Mouse (Mus musculus) CH12.LX (cell line): ENCODE results near the gene Qrfp. TPM values are rescaled to one million over a fixed set of nuclear protein-coding genes. Genes with fewer than 3 reads are reported as not detected.

Experiments used
- DNase-seq: peaks from one replicate; pipeline ENCODE4 v3.0.0-alpha.2; 2013; ENCODE audit errors: extremely low read depth
- H3K27ac ChIP-seq: 2 replicates; pipeline ENCODE4 v1.5.1; 2012; ENCODE audit warnings: low read depth, mild to moderate bottlenecking, control low read depth, moderate library complexity; ENCODE audit not compliant: insufficient read depth
- H3K27me3 ChIP-seq: replicated peaks from 2 replicates; pipeline ENCODE3; 2012; ENCODE audit warnings: inconsistent platforms
- H3K36me3 ChIP-seq, 2 experiments: replicated peaks in 1 of 2; 2 replicates each; pipeline versions ENCODE3 to v1.6.1; 2012; ENCODE audit warnings: inconsistent platforms in 1 of 2, low read length in 1 of 2, mild to moderate bottlenecking in 1 of 2, mixed read lengths in 1 of 2, moderate library complexity in 1 of 2; ENCODE audit not compliant: control insufficient read depth in 1 of 2, insufficient read depth in 1 of 2
- H3K4me1 ChIP-seq, 2 experiments: 2 replicates each; pipeline ENCODE4 v1.6.1; 2012; ENCODE audit warnings: inconsistent platforms in 1 of 2, moderate library complexity in 1 of 2; ENCODE audit not compliant: insufficient read depth in 2 of 2, control insufficient read depth in 1 of 2
- H3K4me2 ChIP-seq: 2 replicates; pipeline ENCODE4 v1.6.1; 2012; ENCODE audit warnings: low read depth, mild to moderate bottlenecking, control low read depth; ENCODE audit not compliant: poor library complexity, insufficient read depth, severe bottlenecking
- H3K4me3 ChIP-seq, 3 experiments: fragments of 150-350 bp in 1 of 3; sonication (generic) in 1 of 3; replicated peaks in 1 of 3; 2 replicates each; pipeline versions ENCODE3 to v1.5.1; 2011 to 2012; ENCODE audit warnings: low read depth in 2 of 3, low read length in 2 of 3, mild to moderate bottlenecking in 2 of 3, moderate library complexity in 2 of 3, control low read depth in 1 of 3, improper control_type of control experiment in 1 of 3, inconsistent platforms in 1 of 3, mixed read lengths in 1 of 3; ENCODE audit not compliant: poor library complexity in 1 of 3
- H3K79me2 ChIP-seq: replicated peaks from 2 replicates; pipeline ENCODE4 v1.6.1; 2012; ENCODE audit warnings: mild to moderate bottlenecking, moderate library complexity; ENCODE audit not compliant: control insufficient read depth, poor library complexity, insufficient read depth, severe bottlenecking; ENCODE audit errors: extremely low read depth
- H3K9ac ChIP-seq: 2 replicates; pipeline ENCODE4 v1.6.1; 2012; ENCODE audit warnings: low read depth, mild to moderate bottlenecking, control low read depth, moderate library complexity; ENCODE audit not compliant: insufficient read depth
- H3K9me3 ChIP-seq: replicated peaks from 2 replicates; pipeline ENCODE3; 2012; ENCODE audit warnings: low read length, inconsistent platforms, mixed read lengths
- CHD2 ChIP-seq: IDR thresholded peaks from 2 replicates; pipeline ENCODE4 v1.6.1; 2011; ENCODE audit warnings: low read length, improper control_type of control experiment
- CTCF ChIP-seq, 2 experiments: IDR thresholded peaks in 1 of 2; conservative IDR thresholded peaks in 1 of 2; 2 replicates each; pipeline ENCODE4 v1.5.1; 2011 to 2012; ENCODE audit warnings: low read depth in 2 of 2, low read length in 2 of 2, improper control_type of control experiment in 1 of 2, inconsistent platforms in 1 of 2, mild to moderate bottlenecking in 1 of 2, moderate library complexity in 1 of 2
- ELF1 ChIP-seq: IDR thresholded peaks from 2 replicates; pipeline ENCODE4 v1.6.1; 2014; ENCODE audit warnings: low read depth, mild to moderate bottlenecking, inconsistent platforms, low read length, improper control_type of control experiment
- IRF4 ChIP-seq: IDR thresholded peaks from 2 replicates; pipeline ENCODE4 v1.6.1; 2014; ENCODE audit warnings: low read depth, mild to moderate bottlenecking, inconsistent platforms, low read length, improper control_type of control experiment
- JUN ChIP-seq: IDR thresholded peaks from 2 replicates; pipeline ENCODE4 v1.6.1; 2011; ENCODE audit warnings: low read depth, mild to moderate bottlenecking, low read length, improper control_type of control experiment, moderate library complexity; ENCODE audit not compliant: insufficient read depth
- JUND ChIP-seq: conservative IDR thresholded peaks from 2 replicates; pipeline ENCODE4 v1.6.1; 2011; ENCODE audit warnings: low read depth, low read length, improper control_type of control experiment
- KAT2A ChIP-seq: IDR thresholded peaks from 2 replicates; pipeline ENCODE4 v1.6.1; 2012; ENCODE audit warnings: low read length, improper control_type of control experiment, inconsistent platforms; ENCODE audit not compliant: insufficient replicate concordance
- MAZ ChIP-seq: IDR thresholded peaks from 2 replicates; pipeline ENCODE4 v1.6.1; 2012; ENCODE audit warnings: low read depth, mild to moderate bottlenecking, inconsistent platforms, low read length, improper control_type of control experiment, moderate library complexity
- NELFE ChIP-seq: IDR thresholded peaks from 2 replicates; pipeline ENCODE4 v1.6.1; 2011; ENCODE audit warnings: low read depth, low read length, improper control_type of control experiment
- PAX5 ChIP-seq: IDR thresholded peaks from 2 replicates; pipeline ENCODE4 v1.6.1; 2012; ENCODE audit warnings: low read length, inconsistent platforms, mixed read lengths
- POLR2AphosphoS2 ChIP-seq: IDR thresholded peaks from 2 replicates; pipeline ENCODE4 v1.6.1; 2011; ENCODE audit warnings: low read depth, low read length, improper control_type of control experiment
- RAD21 ChIP-seq: IDR thresholded peaks from 2 replicates; pipeline ENCODE4 v1.6.1; 2011; ENCODE audit warnings: low read depth, mild to moderate bottlenecking, low read length, improper control_type of control experiment, moderate library complexity
- RCOR1 ChIP-seq: conservative IDR thresholded peaks from 2 replicates; pipeline ENCODE4 v1.6.1; 2012; ENCODE audit warnings: low read depth, mild to moderate bottlenecking, inconsistent platforms, low read length, improper control_type of control experiment
- SMC3 ChIP-seq: IDR thresholded peaks from 2 replicates; pipeline ENCODE4 v1.6.1; 2011; ENCODE audit warnings: low read depth, low read length, improper control_type of control experiment
- TCF12 ChIP-seq: IDR thresholded peaks from 2 replicates; pipeline ENCODE4 v1.6.1; 2014; ENCODE audit warnings: low read depth, mild to moderate bottlenecking, inconsistent platforms, low read length, improper control_type of control experiment
- USF1 ChIP-seq: IDR thresholded peaks from 2 replicates; pipeline ENCODE4 v1.6.1; 2014; ENCODE audit warnings: low read depth, mild to moderate bottlenecking, inconsistent platforms, low read length, improper control_type of control experiment
- ZC3H11A ChIP-seq: IDR thresholded peaks from 2 replicates; pipeline ENCODE4 v1.6.1; 2012; ENCODE audit warnings: low read depth, mild to moderate bottlenecking, inconsistent platforms, low read length, improper control_type of control experiment
- dilution Hi-C: fragments of 300-500 bp; cut with MboI; formaldehyde crosslinking; loops from 2 replicates; pipeline ENCODE4 v1.14.3; 2020; ENCODE audit warnings: low sequenced_read_pairs; ENCODE audit not compliant: extremely low pct_unique_long_range_greater_than_20kb, extremely low pct_ligation_motif_present
- in situ Hi-C: fragments of 300-500 bp; cut with MboI; formaldehyde crosslinking; loops from 3 replicates; pipeline ENCODE4 v1.14.3; 2019; ENCODE audit warnings: low sequenced_read_pairs, low pct_ligation_motif_present, low pct_unique_long_range_greater_than_20kb, mixed read lengths
- polyA plus RNA-seq: library from polyadenylated mRNA; unstranded; fragments of >175 nt; gene quantifications from 2 replicates; pipeline ENCODE4 v1.2.1, GENCODE M21; 2012; ENCODE audit warnings: low read depth; ENCODE audit not compliant: insufficient read length
- total RNA-seq, 2 experiments: library from RNA; depleted of rRNA; stranded (reverse); fragments of 300-350 nt in 1 of 2; fragments of >200 nt in 1 of 2; gene quantifications; 2 replicates each; pipeline ENCODE4 v1.2.3; 2012 to 2014

Gene Qrfp
- total and polyA plus RNA-seq, 3 experiments = not detected

- peaks cover 3 to 4% of the 10 kb centered on the region in 2 experiments; a peak in 3 of 4 replicates for H3K4me1 ChIP-seq
- no peaks in the 10 kb centered on the region for H3K79me2 ChIP-seq
- H3K9me3 ChIP-seq = no peaks in the 10 kb centered on the region
- no peak overlapping the region for H3K9ac ChIP-seq
- peaks cover 87% of the 10 kb centered on the region for H3K27me3 ChIP-seq
- TF ChIP-seq NELFE (peak; percentile 42; the same call in 1 of the 2 replicates), MAZ (0 out of 2 replicates have a peak, but pooled peaks have one; percentile 71), CHD2 (no peak), CTCF (conservative IDR thresholded peaks at IDR 0.05 in 1 of 2, IDR thresholded peaks at IDR 0.05 in 1 of 2; ENCODE audit: low read depth in 2 of 2, low read length in 2 of 2) (peak; percentile 36 to 89; a peak in 3 of 4 replicates), KAT2A (no peak), ZC3H11A (peak; percentile 55), SMC3 (peak; percentile 93), IRF4 (peak; percentile 34; the same call in 1 of the 2 replicates), RCOR1 (no peak), JUN (no peak), RAD21 (peak; percentile 79)
- TF ChIP-seq, all 38 proteins: peak for 7
- no peak overlapping the region for H3K4me3 ChIP-seq
- no peak overlapping the region for H3K27ac ChIP-seq
- in situ Hi-C loops (loop anchor here (5.0 kb wide), 1 partner anchor 72 kb away; the partner anchor contains the start of gene Lamc3), dilution Hi-C loops (no loop called here)
- H3K4me2 ChIP-seq = no peak overlapping the region
- DNase-seq = peak; percentile 69
- H3K36me3 ChIP-seq = no peaks in the 10 kb centered on the region
Measured at GRCm38 (mm10) chr2:31815367-31815766, 5.0 kb upstream of the Qrfp start.

GRCm38 (mm10) chr2:31814699-31815098, 4.3 kb upstream of the Qrfp start:
- in situ Hi-C loops (loop anchor here (5.0 kb wide), 1 partner anchor 73 kb away; the partner anchor contains the start of gene Lamc3), dilution Hi-C loops (no loop called here)
- H3K4me1 ChIP-seq = peaks cover 6 to 10% of the 10 kb centered on the region in 2 experiments; a peak in 3 of 4 replicates
- H3K27me3 ChIP-seq = peaks cover 84% of the 10 kb centered on the region
- TF ChIP-seq CHD2 (no peak), POLR2AphosphoS2 (no peak), JUND (no peak), USF1 (no peak), PAX5 (no peak), RAD21 (no peak), TCF12 (no peak), ELF1 (no peak)
- H3K4me3 ChIP-seq = no peak overlapping the region
- H3K27ac ChIP-seq = no peak overlapping the region
- no peak overlapping the region for H3K9ac ChIP-seq
- no peaks in the 10 kb centered on the region for H3K9me3 ChIP-seq
- H3K79me2 ChIP-seq = no peaks in the 10 kb centered on the region
- no peaks in the 10 kb centered on the region for H3K36me3 ChIP-seq
- no peak for DNase-seq
- no peak overlapping the region for H3K4me2 ChIP-seq
